Mouse (Mus musculus) spleen, postnatal 36 days (tissue): ENCODE measurements around the gene March10.
A peak's percentile ranks its signal among the peaks of the same experiment; 100 is the strongest.

ENCODE experiments used
- DNase-seq, 2 experiments: peaks; one replicate each; pipeline ENCODE4 v3.0.0; 2022; ENCODE audit warnings: low spot score in 2 of 2, mixed read lengths in 1 of 2

March10 gene

DNA sequence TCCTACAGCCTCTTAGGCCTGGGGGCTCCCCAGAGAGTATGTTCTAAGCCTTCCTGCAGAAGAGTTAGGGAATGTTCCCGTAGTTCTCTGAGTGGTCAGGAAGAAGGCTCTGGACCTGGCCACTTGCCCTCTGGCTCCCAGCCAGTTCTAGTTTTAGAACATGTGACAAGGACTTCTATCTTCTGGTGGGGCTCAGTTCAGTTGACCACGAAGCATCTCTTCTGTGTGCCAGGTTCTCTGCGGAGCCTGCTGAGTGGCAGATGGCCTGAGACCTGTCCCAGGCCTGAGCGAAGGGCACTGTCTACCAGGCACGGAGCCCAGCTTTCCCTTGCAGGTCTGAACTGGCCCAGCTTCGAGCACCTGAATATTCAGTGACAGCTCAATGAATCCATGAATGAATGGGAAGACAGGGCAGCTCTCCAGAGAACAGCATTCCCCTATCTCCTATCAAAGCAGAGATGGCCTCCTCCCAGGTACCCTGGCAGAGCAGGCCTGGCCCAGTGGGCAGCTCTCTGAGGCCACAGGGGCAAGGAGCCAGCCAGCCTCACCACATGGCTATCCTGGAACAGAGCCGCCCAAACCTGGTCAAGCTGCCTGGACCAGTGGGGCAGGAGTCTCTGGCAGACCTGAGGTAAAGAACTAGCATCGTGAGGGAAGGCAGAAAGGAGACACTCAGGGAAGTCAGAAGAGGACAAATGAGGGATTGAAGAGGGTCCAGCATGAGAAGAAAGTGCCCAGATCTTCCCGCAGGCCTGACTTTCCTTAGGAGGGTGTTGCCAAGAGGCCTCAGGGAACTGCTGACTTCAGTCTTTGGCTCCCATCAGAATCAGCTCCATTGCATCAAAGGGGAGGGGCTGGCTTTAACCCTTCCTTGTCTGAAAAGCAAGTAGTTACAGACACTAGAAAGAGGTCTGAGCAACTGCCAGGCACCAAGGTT, 103.3 kb downstream of the March10 start:
- DNase-seq = no peak

DNA sequence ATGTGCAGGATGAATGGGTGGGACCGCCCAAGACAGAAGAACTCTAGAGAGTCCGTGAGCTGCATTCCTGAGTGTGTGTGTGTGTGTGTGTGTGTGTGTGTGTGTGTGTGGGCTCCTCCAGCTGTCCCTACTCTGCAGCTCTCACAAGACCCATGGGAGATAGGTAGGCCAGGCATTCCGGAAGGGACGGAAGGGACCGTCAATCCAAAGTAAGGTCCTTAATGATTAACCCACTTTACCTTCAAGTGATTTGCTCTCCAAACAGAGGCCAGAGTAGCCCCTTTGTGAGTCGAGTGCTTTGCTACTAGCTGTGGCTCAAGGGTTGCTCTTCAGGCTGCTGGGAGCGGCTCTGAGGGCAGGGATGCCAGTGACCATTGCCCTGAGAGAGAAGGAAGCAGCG, 104.4 kb downstream of the March10 start:
- no peak for DNase-seq

- no peak for DNase-seq
Measured at GRCm38 (mm10) chr11:105350643-105351042, 105.9 kb downstream of the March10 start.

GRCm38 (mm10) chr11:105349780-105350324, 106.7 kb downstream of the March10 start:
- DNase-seq = no peak

GRCm38 (mm10) chr11:105348495-105348982, 108.0 kb downstream of the March10 start:
- DNase-seq = no peak

GRCm38 (mm10) chr11:105347162-105348161, 109.1 kb downstream of the March10 start:
- DNase-seq = peak; percentile 59 to 60

DNA sequence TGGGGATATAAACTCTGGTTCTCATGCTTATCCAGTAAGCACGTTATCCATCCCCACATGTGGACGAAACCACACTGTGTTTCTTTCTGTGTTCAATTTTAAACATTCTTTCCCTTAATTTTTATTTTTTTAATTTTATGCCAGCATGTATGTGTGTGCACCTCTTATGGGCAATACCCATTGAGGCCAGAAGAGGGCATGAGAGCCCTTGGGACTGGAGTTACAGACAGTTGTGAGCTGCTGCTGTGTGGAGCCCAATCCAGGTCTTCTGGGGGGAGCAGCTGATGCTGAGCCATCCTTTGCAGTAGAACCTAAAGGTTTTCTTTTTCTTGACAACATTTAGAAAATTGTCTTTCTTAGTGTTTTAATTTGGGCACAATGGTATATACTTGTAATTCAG, 111.3 kb downstream of the March10 start:
- no peak for DNase-seq

DNA sequence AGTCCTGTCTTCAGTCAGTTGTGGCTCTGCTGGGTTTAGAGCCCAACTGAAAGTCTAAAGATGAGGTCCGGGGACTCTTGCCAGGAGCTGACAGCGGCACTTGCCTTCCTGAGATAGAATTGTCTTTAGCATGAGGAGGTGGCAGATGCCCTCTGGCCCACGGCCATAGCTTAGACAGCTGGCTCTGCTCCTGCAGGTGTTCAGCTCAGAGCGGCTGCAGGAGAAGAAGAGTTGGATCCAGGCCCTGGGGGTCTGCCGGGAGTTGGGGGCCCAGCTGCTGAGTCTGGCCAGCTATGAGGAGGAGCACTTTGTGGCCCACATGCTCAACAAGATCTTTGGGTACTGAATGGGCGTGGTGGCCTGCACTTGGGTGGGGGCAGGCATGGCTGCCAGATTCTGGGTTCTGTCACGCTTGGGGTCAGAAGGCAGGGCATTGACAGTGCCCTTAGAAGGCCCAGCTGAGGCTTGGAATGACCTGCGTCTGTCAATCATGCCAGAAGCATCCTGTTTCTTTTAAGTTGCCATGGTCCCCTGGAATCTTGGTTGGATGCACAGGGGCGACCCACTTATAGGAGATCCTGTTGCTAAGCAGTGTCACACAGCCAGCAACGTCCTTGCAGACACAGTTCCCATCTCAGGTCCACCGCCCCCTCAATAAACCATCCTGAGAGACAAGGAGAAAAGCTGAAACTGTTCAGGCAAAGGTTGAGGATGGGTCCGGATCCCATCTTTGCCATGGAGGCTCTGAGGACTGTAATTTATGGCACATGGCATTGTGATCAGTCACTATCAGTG, 117.7 kb downstream of the March10 start:
- no peak for DNase-seq

DNA sequence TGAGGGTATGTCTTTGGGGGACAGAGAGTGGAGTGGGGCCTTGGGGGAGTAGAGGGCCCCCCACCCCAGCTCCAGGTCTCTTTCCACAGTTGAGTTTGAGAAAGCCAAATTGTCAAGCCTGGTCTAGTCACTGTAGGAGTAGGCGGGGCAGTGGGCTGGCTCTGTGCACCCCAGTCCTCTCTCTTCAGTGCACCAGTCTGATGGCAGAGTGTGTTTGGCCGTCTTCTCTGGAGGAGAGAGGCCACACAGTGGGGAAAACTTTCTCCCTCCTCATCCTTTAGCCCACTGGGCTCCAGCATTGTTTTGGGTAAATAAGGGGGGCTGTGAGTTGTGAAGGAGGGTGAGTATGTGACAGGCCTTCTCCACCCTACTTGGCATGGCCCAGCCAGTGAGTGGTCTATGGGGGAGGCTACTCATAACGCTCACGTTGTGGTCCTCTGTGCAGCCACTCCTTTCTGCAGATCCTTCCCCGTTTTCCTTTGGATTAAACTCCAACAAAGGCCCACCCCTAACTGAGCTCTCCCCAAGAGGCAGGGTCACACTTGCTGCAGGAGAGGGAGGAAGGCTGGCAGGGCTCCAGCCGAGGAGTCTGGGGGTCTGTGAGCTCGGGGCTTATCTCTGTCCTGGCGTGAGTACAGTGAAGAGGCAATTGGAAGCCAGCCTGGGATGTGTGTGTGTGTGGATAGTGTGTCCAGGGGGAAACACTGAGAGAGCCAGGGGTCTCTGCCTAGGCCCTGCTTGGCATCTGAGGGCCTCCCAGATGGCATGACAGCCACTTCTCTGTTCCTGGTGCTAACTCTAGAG, 122.5 kb downstream of the March10 start:
- no peak for DNase-seq

DNA sequence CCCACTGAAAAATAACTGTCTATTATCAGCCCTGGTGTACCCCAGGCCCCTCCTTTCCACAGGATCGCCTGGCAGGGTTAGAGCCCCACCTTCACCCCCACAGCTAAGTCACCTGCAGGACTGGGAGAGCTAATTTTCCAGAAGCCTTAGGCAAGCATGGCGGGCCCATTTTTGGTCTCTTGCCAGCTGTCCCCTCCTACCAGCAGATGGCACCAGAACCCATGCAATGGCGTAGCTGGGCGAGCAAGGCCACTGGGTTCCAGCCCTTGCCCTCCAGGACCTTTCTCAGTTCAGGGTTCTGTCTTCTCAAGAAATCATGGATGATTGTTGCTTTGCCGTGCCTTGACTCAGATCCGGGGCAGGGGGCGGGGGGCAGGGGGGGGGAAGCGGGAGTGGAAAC, 124.1 kb downstream of the March10 start:
- DNase-seq = no peak

DNA sequence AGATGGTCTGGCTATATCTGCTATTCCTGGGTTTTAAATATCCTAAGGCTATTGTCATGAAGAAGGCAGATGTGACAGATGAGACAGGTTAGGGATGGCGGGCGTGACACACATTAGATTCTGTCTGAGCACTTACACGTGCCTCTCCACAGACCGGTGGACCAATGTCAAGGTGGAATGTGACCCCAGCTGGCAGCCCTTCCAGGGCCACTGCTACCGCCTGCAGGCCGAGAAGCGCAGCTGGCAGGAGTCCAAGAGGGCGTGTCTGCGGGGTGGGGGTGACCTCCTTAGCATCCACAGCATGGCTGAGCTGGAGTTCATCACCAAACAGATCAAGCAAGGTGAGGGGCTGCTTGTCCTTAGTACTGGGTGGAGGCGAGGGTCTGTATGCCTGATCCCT, 124.8 kb downstream of the March10 start:
- no peak for DNase-seq

- DNase-seq = no peak
Measured at GRCm38 (mm10) chr11:105331129-105331528, 125.4 kb downstream of the March10 start.

DNA sequence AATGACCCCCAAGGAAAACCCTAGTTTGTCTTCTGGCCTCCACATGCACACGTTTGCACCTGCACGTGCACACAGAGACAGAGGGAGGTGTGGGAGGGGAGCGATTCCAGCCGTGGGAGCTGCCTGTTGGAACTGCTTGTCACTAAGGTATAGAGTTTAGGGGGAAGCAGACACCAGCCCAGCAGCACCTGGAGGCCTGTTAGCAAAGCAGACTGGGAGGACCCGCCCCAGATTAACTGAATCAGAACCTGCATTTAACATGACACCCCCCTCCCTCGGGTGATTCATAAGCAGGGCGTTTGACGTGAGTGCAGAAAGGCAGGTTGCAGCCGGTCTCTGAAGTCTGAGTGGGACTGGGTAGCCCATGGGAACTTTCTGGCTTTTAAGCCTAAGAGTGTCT, 126.6 kb downstream of the March10 start:
- no peak for DNase-seq

- DNase-seq = no peak
Measured at GRCm38 (mm10) chr11:105327101-105327500, 129.4 kb downstream of the March10 start.

DNA sequence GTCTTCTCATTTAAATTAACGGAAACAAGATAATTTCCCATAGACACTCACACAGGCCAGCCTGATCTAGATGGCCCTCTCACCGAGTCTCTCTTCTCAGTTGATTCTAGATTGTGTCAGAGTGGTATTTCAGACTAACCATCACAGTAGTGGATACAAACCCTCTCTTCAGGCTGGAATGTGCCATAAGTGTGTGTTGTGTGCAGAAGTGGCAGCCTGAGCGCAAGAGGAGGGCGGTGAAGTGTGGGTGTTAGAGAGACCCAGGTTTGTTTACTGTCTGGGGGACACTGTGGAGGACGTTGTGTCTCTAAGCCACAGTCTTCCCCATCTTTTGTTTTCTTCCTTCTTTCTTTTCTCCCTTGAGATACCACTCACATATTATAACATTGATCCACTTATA, 133.0 kb downstream of the March10 start:
- DNase-seq = no peak

DNA sequence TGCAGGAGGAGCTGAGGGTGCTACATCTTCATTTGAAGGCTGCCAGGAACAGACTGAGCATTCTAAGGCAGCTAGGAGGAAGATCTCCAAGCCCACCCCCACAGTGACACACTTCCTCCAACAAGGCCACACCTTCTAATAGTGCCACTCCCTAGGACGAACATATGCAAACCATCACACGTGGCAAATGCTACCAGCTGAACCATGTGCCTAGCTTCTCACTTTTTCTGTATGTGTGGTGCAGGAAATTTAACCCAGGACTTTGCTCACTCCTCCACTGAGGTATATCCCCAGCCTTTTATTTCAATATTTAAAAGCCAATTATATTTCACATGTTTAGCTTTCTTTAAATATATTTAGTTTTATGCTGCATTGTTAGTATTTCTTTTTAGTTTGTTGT, 135.4 kb downstream of the March10 start:
- DNase-seq = no peak

DNA sequence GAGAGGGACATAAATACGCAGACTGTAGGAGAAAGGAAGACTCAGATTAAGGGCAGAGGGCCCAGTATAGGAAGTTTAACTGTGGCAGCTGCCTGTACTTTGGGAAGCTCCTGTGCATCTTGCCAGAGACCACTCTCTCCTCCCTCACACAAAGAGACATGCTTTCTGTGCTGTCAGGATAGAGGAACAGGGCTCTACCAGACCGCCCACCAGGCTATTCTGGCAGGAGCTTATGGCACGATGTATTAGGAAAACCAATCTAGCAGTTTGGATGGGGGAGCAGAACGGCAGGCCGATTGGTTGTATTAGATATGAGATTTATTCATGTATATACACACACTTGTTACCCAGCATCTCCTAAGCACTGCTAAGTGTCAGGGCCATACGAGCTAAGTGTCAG, 138.8 kb downstream of the March10 start:
- no peak for DNase-seq

GRCm38 (mm10) chr11:105316121-105316520, 140.4 kb downstream of the March10 start:
- DNase-seq = no peak

DNA sequence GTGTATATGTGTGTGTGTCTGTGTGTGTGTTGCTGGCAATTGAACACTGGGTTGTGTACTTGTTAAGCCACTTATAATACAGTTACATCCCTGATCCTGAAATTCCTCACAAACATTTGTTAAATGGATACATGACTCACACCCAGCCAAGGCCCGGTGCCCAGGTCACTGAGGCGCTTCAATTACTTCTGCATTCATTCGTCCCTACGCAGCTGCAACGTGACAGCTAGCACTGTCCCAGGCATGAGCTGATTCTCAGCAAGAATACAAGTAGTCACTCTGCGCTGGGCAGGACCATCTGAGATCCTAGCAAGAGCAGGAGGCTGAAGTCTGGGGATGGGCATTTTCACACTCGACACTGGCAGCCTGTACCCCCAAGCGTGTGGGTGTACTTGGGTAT, 141.2 kb downstream of the March10 start:
- no peak for DNase-seq

DNA sequence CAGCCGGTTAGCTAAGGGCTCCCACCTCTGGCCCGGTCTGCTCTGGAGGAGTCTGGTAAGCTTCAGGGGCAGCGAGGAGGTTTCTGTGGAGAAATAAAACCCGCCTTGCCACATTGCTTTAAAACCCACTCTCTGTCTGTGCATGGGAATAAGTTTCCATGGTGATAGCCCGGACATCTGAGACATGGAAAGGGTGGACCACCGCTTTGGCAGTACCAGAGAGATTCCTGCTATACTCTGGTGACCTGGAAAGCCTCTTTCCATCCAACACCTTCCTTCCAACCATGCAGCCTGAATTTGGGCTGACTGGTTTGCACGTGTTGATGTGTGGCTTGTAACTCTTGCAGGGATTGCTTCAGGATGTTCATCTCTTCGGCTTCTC, 142.9 kb downstream of the March10 start:
- no peak for DNase-seq
